Mouse (Mus musculus) ES-CJ7 (cell line): ENCODE measurements at regions not wholly inside any gene's neighbourhood (a gene's known extent, or its start where the extent isn't known, plus 50 kb on each side); places are given as distances from the start of the nearest gene placed in this dataset.

Experiments
- DNase-seq: peaks from one replicate; pipeline ENCODE4 v3.0.0; 2011; ENCODE audit warnings: low read depth, low spot score

DNA sequence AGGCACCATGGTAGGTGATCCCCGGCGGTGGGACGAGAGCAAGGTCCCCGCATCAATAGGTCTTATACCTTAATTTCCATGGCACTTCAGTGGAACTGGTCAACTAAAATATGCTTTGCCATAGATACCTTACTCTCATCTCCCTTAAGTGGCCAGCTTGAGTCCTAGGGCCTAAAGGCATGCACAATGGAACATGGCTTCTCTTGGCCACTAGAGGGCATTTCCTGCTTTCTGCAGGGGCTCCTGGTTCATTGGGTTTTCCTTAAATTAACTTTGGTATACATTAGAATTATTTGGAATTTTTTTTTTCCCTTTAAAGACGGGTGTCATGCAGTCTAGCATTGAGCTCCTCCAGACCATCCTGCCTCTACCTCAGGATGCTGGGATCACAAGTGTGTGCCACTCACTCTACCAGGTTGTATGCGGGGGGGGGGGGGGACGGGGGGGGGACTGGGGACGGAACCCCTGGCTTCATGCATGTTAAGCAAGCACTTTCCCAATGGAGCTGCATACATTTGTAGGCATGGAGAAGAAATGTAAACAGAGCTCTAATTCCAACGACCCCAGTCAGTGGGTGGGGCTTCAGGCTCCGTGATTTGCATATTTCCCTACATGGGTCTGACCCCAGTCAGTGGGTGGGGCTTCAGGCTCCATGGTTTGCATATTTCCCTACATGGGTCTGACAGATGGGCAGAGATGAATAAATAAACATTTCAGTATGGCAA, 113.4 kb upstream of the Cpm start:
- peak; percentile 48 for DNase-seq

DNA sequence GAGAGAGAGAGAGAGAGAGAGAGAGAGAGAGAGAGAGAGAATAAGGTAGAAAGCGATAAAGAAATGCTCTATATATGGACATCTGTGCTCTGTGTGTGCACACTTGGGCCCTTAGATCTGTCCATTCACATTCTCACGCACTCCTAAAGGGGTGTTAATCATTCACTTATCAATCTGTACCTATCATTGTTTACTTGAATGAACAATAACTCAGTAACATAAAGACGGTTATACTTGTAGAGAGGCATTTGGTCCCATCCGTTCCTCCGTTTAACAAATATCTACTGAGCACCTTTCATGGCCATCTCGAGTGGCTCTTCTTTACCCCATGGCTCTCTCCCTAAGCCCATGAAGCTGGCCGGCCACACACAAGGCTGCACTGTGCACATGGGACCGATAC, 114.3 kb upstream of the Cpm start:
- no peak for DNase-seq

DNA sequence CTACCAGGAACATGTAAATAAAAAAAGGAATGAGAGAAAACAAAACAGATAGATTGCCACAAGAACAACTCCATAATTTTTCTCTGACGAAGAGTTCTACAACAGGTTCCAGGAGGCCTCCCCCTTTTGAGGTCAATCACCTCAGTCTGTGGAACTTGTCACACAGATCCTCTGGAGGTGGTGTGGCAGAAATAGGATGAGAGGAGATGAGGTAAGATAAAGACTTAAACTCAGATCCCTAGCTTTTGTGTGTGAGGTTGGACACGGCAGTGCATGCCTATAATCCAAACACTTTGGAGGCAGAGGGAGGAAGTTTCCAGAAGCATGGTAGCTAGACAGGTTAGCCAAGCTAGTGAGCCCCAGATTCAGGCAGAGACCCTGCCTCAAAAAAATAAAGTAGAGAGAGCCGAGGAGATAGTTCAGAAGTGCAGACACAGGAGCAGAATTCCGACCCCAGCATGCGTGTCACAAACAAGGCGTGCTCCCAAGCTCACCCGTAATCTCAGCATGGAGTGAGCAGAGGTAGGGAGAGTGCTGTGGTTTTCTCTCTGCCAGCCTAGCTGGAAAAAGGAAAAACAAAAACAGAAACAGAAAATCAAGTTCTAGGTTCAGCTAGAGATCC, 115.3 kb upstream of the Cpm start:
- no peak for DNase-seq

DNA sequence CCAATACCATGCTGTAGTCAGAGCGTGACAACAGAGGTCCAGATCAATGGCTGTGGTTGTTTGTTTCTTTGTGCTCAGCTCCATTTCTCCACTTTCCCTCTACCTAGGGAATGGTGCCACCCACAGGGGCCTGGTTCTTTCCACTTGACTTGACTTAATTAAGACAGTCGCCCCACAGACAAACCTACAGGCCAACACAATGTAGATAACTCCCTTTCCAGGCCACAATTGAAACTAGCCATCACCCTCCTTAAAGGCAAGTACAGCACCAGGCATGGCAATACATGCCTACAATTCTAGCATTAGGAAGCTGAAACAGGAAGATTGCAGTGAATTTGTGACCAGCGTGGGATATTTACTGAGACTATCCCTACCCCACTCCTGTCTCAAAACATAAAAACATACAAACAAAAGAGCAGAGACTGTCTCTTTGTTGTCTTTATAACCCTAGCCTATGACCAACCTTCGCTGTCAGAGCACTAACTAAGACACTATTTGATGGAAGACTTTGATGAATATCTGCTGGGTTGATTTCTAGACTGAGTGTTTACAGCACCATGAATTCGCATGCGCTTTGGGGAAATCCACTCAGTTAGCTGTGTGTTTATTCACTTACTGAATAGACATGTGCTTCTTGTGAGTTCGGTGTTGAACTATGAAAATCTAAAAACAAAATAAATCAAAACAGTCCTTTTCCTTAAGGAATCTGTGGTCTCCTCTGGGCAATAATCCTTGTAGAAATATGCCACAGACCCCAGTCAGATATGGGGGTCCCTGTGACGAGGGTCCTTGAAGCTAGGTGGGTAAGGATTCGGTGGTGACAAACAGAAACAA, 116.7 kb upstream of the Cpm start:
- DNase-seq = no peak

DNA sequence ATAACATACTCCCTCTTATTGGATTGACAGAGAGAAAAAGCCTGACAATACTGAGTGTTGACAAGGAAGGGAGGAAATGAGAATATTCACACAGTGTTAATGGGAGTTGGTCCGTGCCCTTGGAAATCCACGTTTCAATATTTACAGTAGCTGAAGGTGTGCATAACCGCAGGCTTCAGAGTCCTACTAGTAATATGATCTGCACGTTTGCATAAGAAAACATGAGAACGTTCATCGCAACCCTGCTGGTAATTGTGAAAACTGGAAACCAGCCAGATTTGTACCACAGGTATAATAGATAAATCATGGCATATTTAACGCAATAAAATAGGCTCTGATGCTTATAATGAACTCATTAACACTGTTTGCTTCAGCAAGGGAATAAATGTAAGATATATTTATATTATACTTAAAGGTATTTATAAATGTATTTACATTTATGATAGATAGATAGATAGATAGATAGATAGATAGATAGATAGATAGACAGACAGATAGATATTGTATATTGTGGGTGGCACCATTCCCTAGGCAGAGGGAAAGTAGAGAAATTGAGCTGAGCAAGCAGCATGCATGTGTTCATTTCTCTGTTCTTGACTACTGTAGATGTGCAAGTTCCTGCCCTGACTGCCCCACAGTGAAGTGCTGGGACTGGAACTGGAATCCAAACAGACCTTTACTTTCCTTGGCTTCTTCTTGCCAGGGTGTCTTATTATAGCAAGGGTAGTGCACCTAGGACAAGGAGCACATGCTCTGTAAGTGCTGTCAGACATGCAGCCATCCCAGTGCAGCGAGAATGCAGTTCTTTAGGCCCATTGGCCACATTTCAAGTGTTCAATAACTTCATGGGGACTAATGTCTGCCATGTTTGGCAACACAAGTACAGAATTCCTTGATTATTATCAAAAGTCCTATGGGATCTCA, 117.6 kb upstream of the Cpm start:
- DNase-seq = no peak

DNA sequence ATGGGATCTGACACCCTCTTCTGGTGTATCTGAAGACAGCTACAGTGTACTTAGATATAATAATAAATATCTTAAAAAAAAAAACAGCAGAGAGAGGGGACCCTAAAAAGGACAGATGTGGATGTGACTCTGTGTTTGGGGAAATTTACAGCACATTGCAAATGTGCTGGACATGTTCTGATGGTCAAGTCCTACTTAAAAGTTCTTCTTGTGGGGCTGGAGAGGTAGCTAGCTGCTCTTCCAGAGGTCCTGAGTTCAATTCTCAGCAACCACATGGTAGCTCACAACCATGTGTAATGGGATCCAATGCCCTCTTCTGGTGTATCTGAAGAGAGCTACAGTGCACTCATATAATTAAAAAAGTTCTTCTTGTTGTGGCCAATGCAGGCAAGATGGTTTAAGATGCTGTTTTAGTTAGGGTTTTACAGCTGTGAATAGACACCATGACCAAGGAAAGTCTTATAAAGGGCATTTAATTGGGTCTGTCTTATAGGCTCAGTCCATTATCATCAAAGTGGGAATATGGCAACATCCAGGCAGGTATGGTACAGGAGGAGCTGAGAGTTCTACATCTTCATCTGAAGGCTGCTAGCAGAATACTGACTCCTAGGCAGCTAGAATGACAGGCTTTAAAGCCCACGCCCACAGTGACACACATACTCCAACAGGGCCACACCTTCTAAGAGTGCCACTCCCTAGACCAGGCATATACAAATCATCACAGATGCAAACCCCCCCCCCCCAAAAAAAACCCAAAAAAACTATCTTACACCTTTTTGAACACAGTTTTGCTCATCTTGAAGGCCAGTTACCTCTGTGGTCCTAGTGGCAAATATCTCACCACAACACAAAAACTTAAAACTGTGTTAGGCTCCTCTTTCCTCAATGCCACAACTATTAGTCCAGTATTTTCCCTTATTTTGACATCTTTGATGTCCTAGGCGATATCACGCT, 118.5 kb upstream of the Cpm start:
- no peak for DNase-seq

DNA sequence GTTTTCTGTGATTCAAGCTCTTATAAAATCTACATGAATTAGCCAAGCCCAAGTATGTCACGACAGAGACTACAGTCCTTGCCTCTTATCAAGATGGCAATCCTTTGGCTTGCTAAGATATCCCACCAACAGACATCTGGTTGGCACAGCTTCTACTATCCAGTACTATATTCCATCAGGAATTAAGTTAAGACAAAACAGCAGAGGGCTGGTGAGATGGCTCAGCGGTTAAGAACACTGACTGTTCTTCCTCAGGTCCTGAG, 119.1 kb upstream of the Cpm start:
- DNase-seq = no peak

DNA sequence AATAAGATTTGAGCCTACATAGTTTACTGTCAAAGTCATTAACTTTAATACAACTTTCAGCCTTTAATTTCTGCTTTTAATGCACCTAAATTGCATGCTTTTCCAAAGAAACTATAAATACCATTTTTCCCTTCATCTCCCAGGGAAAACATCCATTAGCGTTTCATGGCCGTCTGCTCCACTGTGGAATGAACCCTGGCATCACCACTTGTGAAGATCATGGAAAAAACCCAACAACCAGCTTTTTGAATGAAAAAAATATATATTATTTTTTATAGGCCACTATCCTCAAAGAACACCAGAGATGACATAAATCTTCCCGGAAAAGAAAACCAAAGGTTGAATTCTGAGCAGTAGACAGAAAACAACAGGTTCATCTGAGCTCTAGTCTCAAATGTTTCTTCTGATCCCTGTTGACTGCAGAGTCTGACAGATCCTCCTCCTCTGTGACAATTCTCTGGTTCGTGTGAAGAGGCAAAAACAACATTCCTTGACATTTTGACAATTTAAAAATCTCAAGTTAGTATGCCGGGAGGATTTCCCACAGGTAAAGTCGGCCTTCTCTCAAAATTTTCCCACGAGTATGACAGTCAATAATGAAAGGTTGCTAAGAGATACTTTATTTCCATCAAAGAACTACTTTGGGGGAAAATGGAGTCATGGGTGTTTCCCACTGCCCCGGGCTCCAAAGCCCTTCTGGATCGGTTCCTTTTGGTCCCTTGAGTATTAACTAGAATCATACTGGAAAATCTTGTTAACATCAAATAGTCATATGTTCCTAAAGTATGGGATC, 119.7 kb upstream of the Cpm start:
- DNase-seq = no peak

DNA sequence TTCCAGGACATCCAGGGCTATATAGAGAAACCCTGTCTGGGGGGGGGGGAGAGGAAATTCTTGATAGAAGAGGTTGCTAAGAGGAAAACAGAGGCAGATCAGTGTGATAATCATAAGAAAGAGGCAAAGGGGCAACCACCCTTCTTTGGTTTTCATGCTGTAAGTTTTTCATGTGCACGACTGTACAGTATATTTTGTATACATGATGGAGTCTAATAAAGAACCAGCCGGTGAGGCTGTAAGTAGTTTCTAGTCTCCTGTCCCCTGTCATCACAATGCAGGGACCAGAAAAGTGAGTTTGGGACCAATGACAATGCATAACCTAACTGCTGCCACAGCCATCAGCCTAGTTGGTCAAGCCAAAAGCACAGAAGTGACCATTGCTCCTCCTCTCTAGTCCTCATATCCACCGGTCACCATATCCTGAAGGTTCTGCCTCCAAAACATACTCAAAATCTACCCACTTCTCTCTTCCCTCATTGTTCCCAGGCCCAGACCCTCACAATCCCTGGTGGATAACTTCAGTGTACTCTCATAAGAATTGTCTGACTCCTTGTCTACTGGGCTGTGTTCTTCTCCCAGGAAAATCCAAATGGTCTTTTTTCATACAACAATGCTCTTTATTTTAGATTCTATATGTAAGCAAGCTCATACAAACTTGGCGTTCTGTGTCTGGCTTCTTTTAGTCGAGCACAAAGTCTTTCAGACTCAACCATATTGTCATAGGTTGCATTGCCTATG, 122.9 kb upstream of the Cpm start:
- no peak for DNase-seq

DNA sequence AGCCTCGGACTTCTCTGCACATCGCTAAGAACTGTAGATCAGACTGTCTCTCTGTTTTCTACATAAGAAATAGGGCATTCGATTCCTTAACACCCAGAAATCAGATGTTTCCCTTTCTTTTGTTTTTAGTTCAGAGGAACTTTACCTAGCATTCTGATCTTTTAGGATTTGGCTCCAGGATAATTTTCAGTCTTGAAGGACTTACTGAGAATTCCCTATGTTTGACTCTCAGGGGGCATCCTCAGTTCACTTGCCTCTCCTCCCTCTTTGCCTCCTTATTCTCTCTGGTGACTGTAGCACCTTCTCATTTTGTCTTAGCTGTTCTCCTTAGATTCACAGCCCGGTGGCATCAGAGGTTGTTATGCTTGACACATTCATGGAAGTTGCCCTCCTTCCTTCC, 123.8 kb upstream of the Cpm start:
- no peak for DNase-seq

DNA sequence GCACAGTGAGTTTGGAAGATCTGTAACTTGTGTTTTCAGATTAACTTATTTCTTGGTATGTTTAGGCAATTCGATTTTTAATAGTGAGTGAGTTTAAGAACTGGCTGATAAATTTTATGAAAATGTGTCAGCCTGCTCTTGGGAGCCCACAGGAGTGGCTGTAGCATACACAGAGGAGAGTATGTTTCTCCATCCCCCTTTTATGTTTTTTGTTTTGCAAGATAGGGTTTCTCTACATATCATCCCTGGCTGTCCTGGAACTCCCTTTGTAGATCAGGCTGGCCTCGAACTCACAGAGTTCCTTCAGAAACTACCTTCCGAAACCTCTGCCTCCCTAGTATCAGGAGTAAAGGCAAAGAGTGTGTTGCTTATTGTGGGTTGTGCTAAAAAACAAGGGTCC, 124.2 kb upstream of the Cpm start:
- no peak for DNase-seq

DNA sequence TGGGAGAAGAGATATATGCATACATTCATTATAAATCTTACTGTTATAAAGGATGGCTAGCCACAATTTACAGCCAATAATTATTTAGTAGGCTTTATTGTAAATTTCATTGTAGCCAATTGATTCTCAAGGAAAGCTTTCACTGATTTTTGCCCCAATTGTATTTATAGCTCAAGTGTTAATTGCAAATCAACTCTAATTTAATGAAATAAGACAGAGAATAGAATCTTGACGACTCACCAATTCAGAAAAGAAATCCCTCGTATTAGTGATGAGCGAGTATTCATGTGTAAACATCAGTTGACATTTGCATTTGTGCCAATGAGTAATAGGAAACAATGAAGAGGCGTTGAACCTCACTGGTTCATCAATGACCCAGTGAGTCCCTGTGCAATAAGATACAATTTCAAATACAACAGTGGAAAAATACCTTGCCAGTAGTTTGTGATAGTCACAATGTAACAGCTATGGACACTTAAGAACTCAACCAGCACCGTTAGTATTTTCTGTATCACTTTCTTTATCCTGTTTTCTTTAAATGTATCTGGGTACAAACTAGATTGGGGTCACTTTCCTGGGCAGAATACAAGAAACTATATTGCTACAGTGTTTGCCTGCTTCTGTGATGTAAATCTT, 124.6 kb upstream of the Cpsf6 start:
- no peak for DNase-seq

DNA sequence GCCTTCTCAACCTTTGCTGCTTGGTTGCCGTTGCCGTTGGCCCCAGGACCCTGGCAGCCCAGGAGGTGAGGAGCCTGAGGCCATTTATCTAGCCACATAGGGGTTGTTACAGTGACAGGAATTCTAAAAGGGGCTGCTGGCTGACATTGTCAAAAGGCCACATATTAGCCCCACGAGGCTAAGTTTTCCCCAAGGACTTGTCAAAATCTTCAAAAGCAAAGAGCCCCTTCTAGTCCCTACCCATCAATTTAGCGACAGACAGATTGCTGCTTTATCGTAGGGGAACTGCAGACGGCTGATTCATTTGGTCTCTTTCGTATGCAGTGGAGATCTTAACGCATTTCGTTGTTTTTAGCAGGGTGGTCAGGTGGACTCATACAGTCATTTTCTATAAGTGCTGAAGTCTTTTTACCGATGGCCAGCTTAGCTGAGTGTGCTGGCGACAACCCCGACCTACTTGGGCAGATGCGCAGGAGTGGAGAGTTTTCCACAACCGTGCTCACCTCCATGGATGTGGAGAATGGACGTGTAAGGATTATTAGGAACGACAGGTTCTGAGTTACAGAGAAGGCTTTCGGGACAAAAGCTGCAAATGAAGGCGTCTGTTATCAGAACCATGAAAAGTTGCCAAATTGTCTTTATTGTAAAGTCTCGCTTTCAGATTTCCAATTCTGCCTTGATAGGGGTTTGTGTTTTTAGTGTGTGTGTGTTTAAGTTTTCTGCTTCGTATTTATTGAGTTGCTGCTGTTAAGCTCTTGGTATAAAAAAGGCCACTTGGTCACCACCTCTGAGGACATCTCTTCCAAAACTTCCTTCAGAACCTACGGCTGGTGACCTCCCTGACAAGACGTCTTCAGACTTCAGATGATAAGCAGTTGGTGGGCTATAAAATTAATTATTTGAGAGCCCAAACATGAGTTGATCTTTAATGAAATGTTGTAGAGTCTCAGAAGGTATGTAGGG, 123.7 kb upstream of the Cpsf6 start:
- DNase-seq = no peak

DNA sequence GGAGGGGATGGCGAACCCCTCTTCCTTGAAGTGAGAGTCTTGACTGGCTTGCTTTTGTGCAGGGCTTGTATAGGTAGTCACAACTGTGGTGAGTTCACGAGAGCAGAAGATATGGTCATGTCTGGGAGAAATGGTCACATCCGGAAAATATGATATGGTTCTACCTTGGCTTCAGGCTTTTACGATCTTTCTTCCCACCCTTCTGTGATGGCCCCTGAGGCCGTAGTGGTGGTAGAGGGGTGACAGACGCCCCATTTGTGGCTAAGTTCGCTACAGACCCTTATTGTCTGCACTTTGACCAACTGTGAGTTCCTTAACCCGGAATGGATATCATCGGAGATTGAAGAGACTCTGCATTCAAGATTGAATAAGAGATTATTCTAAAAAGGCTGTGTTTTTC, 122.9 kb upstream of the Cpsf6 start:
- no peak for DNase-seq

DNA sequence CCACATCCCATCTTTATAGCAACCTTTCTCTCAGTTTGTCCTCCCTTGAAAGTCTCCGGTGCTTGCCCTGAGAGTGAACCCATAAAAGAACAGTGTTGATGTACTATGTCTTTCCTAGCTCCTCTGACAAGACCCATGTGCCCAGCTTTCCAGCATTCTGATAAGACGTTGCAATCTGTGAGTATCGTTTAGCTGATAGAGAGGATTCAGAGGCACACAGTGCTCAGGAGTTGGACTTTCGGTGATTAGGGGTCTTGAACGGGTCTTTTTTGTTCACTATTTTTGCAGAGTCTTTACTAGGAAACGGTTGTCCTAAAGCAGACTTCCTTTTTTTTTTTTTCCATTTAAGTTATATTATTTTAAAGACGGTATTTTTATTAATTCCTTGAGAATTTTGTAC, 122.3 kb upstream of the Cpsf6 start:
- DNase-seq = no peak

DNA sequence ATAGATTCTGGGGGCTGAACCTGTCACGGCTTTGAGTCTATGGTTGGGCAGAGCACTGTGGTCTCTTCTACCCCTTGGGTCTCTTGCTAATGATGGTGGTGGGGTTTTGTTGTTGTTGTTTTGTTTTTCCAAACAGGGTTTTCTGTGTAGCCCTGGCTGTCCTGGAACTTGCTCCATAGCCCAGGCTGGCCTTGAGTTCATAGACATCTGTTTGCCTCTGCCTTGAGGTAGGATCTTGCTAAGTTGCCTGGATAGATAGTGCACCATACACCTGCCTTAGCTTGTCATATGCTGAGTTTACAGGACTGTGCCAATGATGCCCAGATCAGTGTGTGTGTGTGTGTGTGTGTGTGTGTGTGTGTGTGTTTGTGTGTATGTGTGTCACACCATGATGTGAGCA, 121.6 kb upstream of the Cpsf6 start:
- DNase-seq = no peak

DNA sequence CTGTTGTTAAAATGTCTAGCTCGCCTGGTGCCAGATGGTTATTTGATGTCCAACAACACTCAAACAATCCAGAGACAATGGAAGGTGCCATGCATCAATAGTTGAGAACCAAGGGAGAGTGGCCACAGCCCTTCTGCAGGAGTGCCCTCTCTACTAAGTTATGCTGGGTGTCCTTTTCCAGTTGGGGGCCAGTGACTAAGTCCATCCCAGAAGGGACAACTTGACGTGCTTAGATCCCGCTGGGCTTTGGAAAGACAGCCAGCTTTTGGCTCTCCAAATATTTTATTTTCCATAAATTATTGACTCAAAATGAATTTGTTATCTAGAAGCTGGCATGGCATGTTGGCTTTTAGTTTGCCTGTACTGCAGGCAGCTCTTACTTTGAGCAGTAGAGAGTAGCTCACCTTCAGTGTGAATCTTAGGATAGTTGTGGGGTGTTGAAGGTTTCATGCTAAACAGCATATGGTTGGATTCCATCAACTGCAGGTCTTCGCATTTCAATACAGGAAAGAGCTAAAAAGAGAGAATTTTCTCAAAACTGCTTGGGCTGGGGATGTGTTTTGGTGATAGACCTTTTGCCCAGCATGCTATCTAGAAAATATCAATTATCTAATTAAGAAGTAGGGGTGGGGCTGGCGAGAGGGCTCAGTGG, 120.8 kb upstream of the Cpsf6 start:
- no peak for DNase-seq
